Mouse (Mus musculus): Measurements from ENCODE around the gene Nf1. TPM values are rescaled to one million over a fixed set of nuclear protein-coding genes. Genes with fewer than 3 reads are reported as not detected.

Gene Nf1
- 25.4 TPM for polyA plus RNA-seq (2014; fragmentation: Illumina TruSeq; extraction: RNeasy Lipid Tissue Mini Kit (QIAGEN cat#74804); ENCODE audit: low read depth, low replicate concordance)

DNA sequence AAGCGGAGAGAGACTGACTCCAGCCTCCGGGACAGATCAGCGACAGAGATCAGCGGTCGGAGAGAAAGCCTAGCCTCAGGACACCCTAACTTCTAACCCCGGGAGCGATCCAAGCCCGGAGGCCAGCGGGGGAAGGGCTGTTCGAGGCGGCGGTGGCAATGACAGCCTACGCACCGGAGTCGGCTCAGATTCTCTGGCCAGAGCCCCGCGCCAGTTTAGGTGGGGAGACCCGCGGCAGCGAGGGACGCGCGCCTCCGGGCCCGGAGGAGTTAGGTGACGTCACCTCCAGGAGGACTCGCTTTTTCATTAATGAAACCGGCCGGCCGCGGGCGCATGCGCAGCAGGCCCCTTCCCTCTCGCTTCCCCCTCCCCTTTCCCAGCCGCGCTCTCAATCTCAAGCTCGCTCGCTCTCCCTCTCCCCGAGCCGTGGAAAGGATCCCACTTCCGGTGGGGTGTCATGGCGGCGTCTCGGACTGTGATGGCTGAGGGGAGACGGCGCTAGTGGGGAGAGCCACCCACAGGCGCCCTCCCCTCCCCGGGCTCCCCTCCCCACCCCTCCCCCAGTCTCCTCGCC, at the start of gene Nf1:
Gene Nf1 (plus strand): TSS at position 460 of the 574 bp plus-strand sequence.

DNA sequence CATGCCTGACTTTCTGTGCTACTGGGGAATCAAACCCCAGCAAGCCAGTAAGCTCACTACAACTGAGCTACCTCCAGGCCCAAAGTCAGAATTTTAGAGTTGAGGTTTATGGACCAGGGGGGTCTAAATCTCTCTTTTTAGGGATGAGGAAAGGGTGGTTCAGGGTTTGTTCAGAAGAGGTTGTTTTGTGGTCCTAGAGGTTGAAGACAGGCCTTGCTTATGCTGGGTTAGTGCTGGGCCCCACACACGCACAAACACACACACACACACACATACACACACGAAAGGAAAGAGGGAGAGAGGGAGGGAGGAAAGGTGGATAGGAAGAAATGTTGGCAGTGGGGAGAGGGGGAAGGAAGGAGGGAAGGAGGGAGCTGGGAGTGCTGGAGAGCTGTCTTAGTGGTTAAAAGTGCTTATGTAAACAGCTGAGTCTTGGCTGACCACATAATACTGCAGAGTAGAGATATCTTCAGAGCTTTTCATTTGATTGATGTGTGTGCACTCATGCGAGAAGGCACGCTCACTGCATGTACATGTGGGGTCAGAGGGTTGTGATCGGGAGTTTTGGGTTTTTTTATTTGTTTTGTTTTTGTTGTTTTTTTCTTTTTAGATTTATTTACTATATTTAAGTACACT, 42.5 kb upstream of the Nf1 start, which contains the start of gene Gm9964:
Gene Gm9964 (minus strand): TSS at position 51 of the 636 bp plus-strand sequence.

GRCm38 (mm10) chr11:79503845-79504244, 164.4 kb downstream of the Nf1 start, which contains the start of gene Omg:
Gene Omg, minus strand, starts transcription at chr11:79504084.

GRCm38 (mm10) chr11:79523560-79524309, 184.2 kb downstream of the Nf1 start, which contains the start of gene Evi2b:
Gene Evi2b, minus strand, starts transcription at chr11:79523762.

DNA sequence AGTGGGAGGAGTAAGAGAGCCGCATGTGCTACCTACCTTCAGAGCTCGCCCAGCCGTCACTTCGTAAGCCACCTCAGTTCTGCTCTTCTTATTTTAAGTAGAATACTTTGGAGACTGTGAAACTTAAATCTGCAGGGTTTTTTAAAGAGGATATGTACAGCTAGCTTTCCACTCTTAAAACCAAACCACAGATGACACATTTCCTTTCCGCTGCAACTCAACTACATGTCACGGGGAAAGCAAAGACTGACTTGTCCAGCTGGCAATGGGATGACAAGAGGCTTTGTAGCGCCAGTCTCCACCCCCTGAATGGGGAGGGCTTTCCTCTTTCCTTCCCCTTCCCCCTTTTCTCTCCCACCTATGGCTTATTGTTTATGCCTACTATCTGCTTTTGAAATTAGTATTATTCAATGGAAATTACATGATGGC, 190.9 kb downstream of the Nf1 start, which contains the start of the genes Evi2 and Evi2a:
Gene Evi2 (minus strand): TSS at position 257 of the 429 bp plus-strand sequence.
Gene Evi2a (minus strand): TSS at position 277 of the 429 bp plus-strand sequence.

DNA sequence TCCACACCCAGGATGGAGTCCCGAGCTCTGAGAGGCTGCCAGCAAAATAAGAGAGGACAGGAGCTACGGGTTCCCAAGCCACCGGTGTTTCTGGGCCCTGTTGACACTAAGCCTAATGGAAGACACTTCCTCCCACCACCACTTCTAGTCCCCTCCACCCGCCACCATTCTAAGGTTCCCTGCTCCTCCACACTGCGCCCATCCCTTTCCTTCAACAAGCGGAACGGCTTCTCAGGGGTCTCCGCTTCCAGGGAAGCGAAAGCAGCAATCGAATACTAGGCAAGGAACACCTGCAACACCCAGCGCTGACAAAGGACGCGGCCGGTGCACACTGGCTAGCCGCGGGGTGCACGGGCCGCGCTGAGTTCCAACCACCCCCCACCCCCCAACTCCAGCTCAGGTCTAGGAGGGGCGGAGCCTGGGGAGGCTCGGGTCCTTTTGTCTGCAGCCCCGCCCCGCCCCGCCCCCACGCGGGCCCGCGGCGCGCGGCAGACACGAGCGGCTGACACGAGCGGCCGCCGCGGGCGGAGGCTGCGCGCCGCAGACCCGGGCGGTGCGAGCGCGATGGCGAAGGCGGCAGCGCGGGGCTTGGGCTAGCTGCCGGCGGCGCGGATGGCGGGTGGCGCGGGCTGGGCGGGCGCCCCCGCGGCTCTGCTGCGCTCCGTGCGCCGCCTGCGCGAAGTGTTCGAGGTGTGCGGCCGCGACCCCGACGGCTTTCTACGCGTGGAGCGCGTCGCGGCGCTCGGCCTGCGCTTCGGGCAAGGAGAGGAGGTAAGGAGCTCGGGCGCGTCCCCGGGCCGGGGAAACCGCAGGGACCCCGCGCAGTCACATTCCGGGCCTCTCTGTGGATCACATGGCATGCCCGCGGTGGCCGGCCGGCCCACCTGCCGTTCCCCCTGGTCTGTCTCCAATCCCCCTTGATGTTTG, 251.4 kb downstream of the Nf1 start, which contains the start of gene Rab11fip4:
Gene Rab11fip4 (plus strand): TSS at position 549 of the 927 bp plus-strand sequence.

Other genes starting within 250 kb of the Nf1 start
- gene Ksr1, start 193.3 kb upstream of the Nf1 start, polyA plus RNA-seq (2014; fragmentation: Illumina TruSeq; extraction: RNeasy Lipid Tissue Mini Kit (QIAGEN cat#74804); ENCODE audit: low read depth, low replicate concordance) = 0.49 TPM
- gene Wsb1, start 85.0 kb upstream of the Nf1 start, polyA plus RNA-seq (2014; fragmentation: Illumina TruSeq; extraction: RNeasy Lipid Tissue Mini Kit (QIAGEN cat#74804); ENCODE audit: low read depth, low replicate concordance) = 204 TPM
- not detected for gene Gm9964, start 42.8 kb upstream of the Nf1 start, polyA plus RNA-seq (2014; fragmentation: Illumina TruSeq; extraction: RNeasy Lipid Tissue Mini Kit (QIAGEN cat#74804); ENCODE audit: low read depth, low replicate concordance)
- not detected for gene Omg, start 164.4 kb downstream of the Nf1 start, polyA plus RNA-seq (2014; fragmentation: Illumina TruSeq; extraction: RNeasy Lipid Tissue Mini Kit (QIAGEN cat#74804); ENCODE audit: low read depth, low replicate concordance)
- 2.9 TPM for gene Evi2b, start 184.1 kb downstream of the Nf1 start, polyA plus RNA-seq (2014; fragmentation: Illumina TruSeq; extraction: RNeasy Lipid Tissue Mini Kit (QIAGEN cat#74804); ENCODE audit: low read depth, low replicate concordance)
- 0.20 TPM for gene Evi2, start 190.9 kb downstream of the Nf1 start, polyA plus RNA-seq (2014; fragmentation: Illumina TruSeq; extraction: RNeasy Lipid Tissue Mini Kit (QIAGEN cat#74804); ENCODE audit: low read depth, low replicate concordance)
- gene Evi2a, start 190.9 kb downstream of the Nf1 start, polyA plus RNA-seq (2014; fragmentation: Illumina TruSeq; extraction: RNeasy Lipid Tissue Mini Kit (QIAGEN cat#74804); ENCODE audit: low read depth, low replicate concordance) = 5.0 TPM

Measured in kidney, adult 10 weeks (tissue).